Mouse (Mus musculus) lung, postnatal 25 days (tissue): Measurements from ENCODE around the gene Ptpn13.

ENCODE experiments used
- DNase-seq: peaks from one replicate; pipeline ENCODE4 v3.0.0; 2022; ENCODE audit warnings: low spot score

The Ptpn13 gene

GRCm38 (mm10) chr5:103517641-103518040 lies 92.6 kb downstream of the Ptpn13 start:
- no peak for DNase-seq

- DNase-seq = no peak
Observed at GRCm38 (mm10) chr5:103518797-103519468, 93.9 kb downstream of the Ptpn13 start.

DNA sequence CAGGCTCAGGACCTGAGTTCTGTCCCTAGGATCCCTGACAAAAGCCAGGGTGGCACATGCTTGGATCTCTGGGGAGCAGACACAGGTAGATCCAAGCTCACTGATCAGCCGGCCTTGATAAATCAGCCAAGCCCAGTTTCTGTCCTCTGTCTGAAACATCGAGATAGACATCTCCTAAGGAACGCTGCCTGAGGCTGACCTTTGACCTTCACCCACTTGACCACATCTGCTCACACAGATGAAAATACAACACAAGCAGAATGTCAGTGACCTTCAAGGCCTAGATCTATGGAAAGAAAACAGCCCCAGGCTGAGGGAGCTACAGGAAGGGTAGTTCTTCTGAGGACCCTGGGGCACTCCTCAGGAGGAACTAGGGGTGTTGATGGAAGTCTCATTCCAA lies 97.4 kb downstream of the Ptpn13 start:
- no peak for DNase-seq

DNA sequence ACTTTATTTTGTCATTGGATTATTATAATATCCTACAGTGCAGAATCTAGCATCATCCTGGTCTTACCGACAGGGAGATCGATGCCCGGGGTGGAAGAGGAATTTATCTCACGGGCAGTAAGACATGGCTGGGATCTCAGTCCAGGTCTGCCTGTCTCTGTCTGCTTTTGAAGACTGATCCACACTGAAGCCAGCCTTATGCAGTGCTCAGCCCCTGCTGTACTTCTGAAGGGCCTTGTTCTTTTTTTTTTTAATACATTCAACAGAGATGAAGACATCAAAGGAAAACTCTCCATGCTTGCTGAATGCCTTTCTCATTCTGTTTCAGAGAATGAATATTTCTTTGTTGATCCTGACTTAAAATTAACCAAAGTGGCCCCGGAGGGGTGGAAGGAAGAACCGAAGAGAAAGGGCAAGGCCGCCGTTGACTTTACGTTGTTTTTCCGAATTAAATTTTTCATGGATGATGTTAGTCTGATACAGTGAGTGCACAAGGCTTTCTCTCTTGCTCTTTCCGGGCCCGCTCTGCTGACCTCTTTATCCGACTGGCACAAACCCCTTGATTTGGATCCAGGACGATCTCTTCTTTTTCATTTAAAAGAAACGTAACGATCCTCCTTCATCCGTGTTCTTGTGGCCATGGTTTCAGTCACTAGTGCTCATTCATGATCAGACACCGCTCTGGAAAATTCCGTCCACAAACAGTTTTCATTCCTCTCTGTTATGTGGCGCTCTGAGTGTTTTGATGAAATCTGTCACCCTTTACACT lies 101.9 kb downstream of the Ptpn13 start:
- DNase-seq = no peak

- peak; percentile 10 for DNase-seq
Observed at GRCm38 (mm10) chr5:103527437-103527718, 102.4 kb downstream of the Ptpn13 start.

GRCm38 (mm10) chr5:103530214-103530613 lies 105.2 kb downstream of the Ptpn13 start:
- peak; percentile 33 for DNase-seq

DNA sequence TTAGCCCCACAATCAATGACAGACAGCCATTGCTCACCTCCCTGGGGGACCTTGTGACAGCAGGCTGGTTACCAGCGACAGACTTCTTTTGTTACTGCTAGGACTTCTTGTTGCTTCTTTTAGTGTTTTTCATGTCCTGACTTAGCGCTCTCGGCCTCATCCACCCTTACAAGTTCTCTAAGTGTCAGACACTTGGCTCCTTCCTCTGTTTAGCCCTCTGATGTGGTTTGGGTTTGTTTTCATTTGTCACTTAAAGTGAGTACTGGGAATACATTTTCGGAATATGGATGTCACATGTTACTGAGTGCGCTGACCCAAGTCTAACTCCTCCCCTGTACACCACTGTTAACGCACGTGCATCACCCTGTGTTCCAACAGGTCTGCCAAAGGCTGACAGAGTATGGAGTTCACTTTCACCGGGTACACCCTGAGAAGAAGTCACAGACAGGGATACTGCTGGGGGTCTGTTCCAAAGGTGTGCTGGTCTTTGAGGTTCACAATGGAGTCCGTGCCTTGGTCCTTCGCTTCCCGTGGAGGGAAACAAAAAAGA lies 107.9 kb downstream of the Ptpn13 start:
- no peak for DNase-seq

GRCm38 (mm10) chr5:103534454-103534853 lies 109.5 kb downstream of the Ptpn13 start:
- DNase-seq = no peak

- DNase-seq = no peak
Observed at GRCm38 (mm10) chr5:103537429-103537828, 112.4 kb downstream of the Ptpn13 start.

DNA sequence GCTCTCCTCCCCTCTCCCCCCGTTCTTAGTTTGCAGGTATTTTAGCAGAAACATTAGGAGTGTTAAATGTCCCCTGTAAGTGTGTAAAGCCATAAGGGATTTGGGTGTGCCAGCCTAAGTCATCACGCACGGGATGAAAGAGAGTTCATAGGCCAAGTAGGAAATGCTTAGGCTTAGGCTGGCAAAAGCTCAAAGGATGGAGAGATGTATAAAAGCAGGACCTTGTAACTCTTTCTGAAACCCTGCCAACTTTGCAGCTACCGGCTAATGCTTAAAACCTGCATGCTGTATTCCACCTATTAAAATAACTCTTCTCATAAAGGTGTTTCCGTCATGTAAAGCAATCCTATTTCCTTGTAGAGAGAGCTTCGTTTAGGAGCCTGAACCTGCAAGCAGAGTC lies 115.6 kb downstream of the Ptpn13 start:
- no peak for DNase-seq

GRCm38 (mm10) chr5:103541136-103541535 lies 116.1 kb downstream of the Ptpn13 start:
- DNase-seq = no peak

GRCm38 (mm10) chr5:103541542-103541941 lies 116.5 kb downstream of the Ptpn13 start:
- no peak for DNase-seq

DNA sequence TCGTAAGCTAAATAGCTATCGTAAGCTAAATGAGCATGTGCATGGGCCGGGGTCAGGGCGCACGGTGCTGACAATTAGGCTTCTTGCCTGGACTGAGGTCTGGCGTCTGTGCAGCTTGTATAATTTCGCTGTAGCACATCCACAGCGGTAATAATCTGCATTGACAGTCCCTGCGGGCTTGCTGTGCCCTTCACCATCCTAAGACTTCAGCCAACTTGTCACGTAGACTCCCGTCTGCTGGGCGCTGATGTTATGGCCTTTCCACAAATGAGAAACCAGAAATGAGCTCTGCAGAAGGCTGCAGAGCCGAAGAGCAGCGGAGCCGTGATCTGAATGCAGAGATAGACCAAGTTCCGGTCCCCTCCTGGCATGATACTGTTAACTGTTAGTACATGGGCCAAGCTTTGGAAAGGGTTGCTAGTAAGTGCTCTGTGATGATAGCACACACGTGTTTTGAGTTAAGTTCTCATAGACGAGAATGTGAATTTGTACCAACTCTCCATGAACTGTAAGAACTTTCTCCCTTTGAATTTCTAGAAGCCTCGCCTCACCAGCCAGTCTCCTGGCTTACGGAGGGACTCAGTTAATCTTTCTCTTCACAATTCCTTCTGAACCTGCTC lies 120.5 kb downstream of the Ptpn13 start:
- no peak for DNase-seq

- no peak for DNase-seq
Observed at GRCm38 (mm10) chr5:103554769-103555168, 129.8 kb downstream of the Ptpn13 start.

DNA sequence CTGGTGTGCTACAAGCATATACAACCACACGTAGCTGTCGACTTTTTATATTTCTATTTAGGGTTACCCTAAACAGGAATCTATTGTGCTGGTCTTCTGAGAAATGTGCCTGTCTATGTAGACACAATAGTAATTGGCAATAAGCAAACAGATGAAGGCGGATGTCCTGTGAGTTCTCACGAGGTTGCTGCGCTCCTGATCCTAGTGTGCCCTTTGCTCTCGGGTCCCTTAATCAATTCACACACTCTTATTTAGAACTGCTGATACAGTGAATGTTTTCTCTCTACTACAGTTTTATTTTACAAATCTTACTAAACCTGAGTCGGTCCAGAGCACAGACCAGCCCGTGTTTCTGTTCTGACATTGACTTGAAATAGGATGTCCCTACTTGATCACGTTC lies 135.6 kb downstream of the Ptpn13 start:
- no peak for DNase-seq

GRCm38 (mm10) chr5:103568034-103568433 lies 143.0 kb downstream of the Ptpn13 start:
- DNase-seq = no peak

GRCm38 (mm10) chr5:103569446-103569845 lies 144.5 kb downstream of the Ptpn13 start:
- no peak for DNase-seq

GRCm38 (mm10) chr5:103579680-103580420 lies 154.9 kb downstream of the Ptpn13 start:
- DNase-seq = peak; percentile 48

- DNase-seq = no peak
Observed at GRCm38 (mm10) chr5:103587219-103587618, 162.2 kb downstream of the Ptpn13 start.

- DNase-seq = no peak
Observed at GRCm38 (mm10) chr5:103591846-103592245, 166.9 kb downstream of the Ptpn13 start.

GRCm38 (mm10) chr5:103592706-103593105 lies 167.7 kb downstream of the Ptpn13 start:
- no peak for DNase-seq

- DNase-seq = no peak
Observed at GRCm38 (mm10) chr5:103593575-103593974, 168.6 kb downstream of the Ptpn13 start.
